Mouse (Mus musculus) kidney, adult 11 months (tissue): Measurements from ENCODE around the gene Osbpl6.

Experiments
- DNase-seq: peaks from one replicate; pipeline ENCODE4 v3.0.0; 2022

Gene Osbpl6

GRCm38 (mm10) chr2:76504989-76505388 is 98.7 kb downstream of the Osbpl6 start:
- DNase-seq: no peak

GRCm38 (mm10) chr2:76511281-76511721 is 105.0 kb downstream of the Osbpl6 start:
- no peak for DNase-seq

GRCm38 (mm10) chr2:76512133-76512532 is 105.8 kb downstream of the Osbpl6 start:
- DNase-seq: no peak

GRCm38 (mm10) chr2:76512888-76513287 is 106.6 kb downstream of the Osbpl6 start:
- no peak for DNase-seq

- DNase-seq: no peak
Observed at GRCm38 (mm10) chr2:76513296-76513695, 107.0 kb downstream of the Osbpl6 start.

- no peak for DNase-seq
Observed at GRCm38 (mm10) chr2:76517471-76517870, 111.2 kb downstream of the Osbpl6 start.

- DNase-seq: no peak
Observed at GRCm38 (mm10) chr2:76518407-76519063, 112.2 kb downstream of the Osbpl6 start.

GRCm38 (mm10) chr2:76521585-76521984 is 115.3 kb downstream of the Osbpl6 start:
- DNase-seq: no peak

- DNase-seq: no peak
Observed at GRCm38 (mm10) chr2:76524451-76524850, 118.1 kb downstream of the Osbpl6 start.

GRCm38 (mm10) chr2:76525645-76526044 is 119.3 kb downstream of the Osbpl6 start:
- no peak for DNase-seq

GRCm38 (mm10) chr2:76532490-76533126 is 126.3 kb downstream of the Osbpl6 start:
- no peak for DNase-seq

GRCm38 (mm10) chr2:76534932-76535331 is 128.6 kb downstream of the Osbpl6 start:
- no peak for DNase-seq

GRCm38 (mm10) chr2:76541900-76542299 is 135.6 kb downstream of the Osbpl6 start:
- no peak for DNase-seq

- DNase-seq: no peak
Observed at GRCm38 (mm10) chr2:76542921-76543320, 136.6 kb downstream of the Osbpl6 start.

- no peak for DNase-seq
Observed at GRCm38 (mm10) chr2:76545539-76545938, 139.2 kb downstream of the Osbpl6 start.

- DNase-seq: no peak
Observed at GRCm38 (mm10) chr2:76548171-76548570, 141.9 kb downstream of the Osbpl6 start.

GRCm38 (mm10) chr2:76548836-76549235 is 142.5 kb downstream of the Osbpl6 start:
- DNase-seq: no peak

GRCm38 (mm10) chr2:76549316-76549715 is 143.0 kb downstream of the Osbpl6 start:
- DNase-seq: no peak

GRCm38 (mm10) chr2:76555852-76556558 is 149.7 kb downstream of the Osbpl6 start:
- DNase-seq: no peak

- DNase-seq: peak; percentile 49
Observed at GRCm38 (mm10) chr2:76560146-76560545, 153.8 kb downstream of the Osbpl6 start.

- DNase-seq: peak; percentile 81
Observed at GRCm38 (mm10) chr2:76563862-76564261, 157.6 kb downstream of the Osbpl6 start.

GRCm38 (mm10) chr2:76566933-76567551 is 160.7 kb downstream of the Osbpl6 start:
- no peak for DNase-seq

GRCm38 (mm10) chr2:76571543-76571942 is 165.2 kb downstream of the Osbpl6 start:
- no peak for DNase-seq

- DNase-seq: no peak
Observed at GRCm38 (mm10) chr2:76578911-76579310, 172.6 kb downstream of the Osbpl6 start.
